Mouse (Mus musculus) spleen, postnatal 14 days (tissue): Measurements from ENCODE around the gene Ankrd17.
A peak's percentile ranks its signal among the peaks of the same experiment; 100 is the strongest.
"Not testable (repeated sequence)": the region's sequence is repeated elsewhere in the genome, so short reads cannot be mapped to it uniquely, and the experiment has no call there.

ENCODE experiments used
- DNase-seq, 2 experiments: peaks; one replicate each; pipeline ENCODE4 v3.0.0; 2021 to 2022; ENCODE audit warnings: low spot score in 2 of 2

Gene Ankrd17

GRCm38 (mm10) chr5:90338177-90339091 lies 27.9 kb downstream of the Ankrd17 start:
- DNase-seq, result no peak

GRCm38 (mm10) chr5:90332478-90332877 lies 33.9 kb downstream of the Ankrd17 start:
- no peak for DNase-seq

- DNase-seq, result no peak
Measured at GRCm38 (mm10) chr5:90331071-90331470, 35.3 kb downstream of the Ankrd17 start.

GRCm38 (mm10) chr5:90298396-90298795 lies 68.0 kb downstream of the Ankrd17 start:
- no peak for DNase-seq

- DNase-seq, result no peak
Measured at GRCm38 (mm10) chr5:90289887-90290286, 76.5 kb downstream of the Ankrd17 start.

- peak; percentile 8 to 38 for DNase-seq
Measured at GRCm38 (mm10) chr5:90286559-90286958, 79.8 kb downstream of the Ankrd17 start.

GRCm38 (mm10) chr5:90280061-90280460 lies 86.3 kb downstream of the Ankrd17 start:
- DNase-seq, result no peak

- no peak for DNase-seq
Measured at GRCm38 (mm10) chr5:90279418-90279817, 87.0 kb downstream of the Ankrd17 start.

- DNase-seq, result no peak
Measured at GRCm38 (mm10) chr5:90277443-90277842, 88.9 kb downstream of the Ankrd17 start.

GRCm38 (mm10) chr5:90274806-90275205 lies 91.6 kb downstream of the Ankrd17 start:
- no peak for DNase-seq

- DNase-seq, result not testable (repeated sequence)
Measured at GRCm38 (mm10) chr5:90262230-90262629, 104.1 kb downstream of the Ankrd17 start.

- no peak for DNase-seq
Measured at GRCm38 (mm10) chr5:90257023-90257422, 109.4 kb downstream of the Ankrd17 start.

- DNase-seq, result no peak
Measured at GRCm38 (mm10) chr5:90247503-90247902, 118.9 kb downstream of the Ankrd17 start.

- DNase-seq, result no peak
Measured at GRCm38 (mm10) chr5:90246987-90247386, 119.4 kb downstream of the Ankrd17 start.

- DNase-seq, result no peak
Measured at GRCm38 (mm10) chr5:90246567-90246966, 119.8 kb downstream of the Ankrd17 start.

- no peak for DNase-seq
Measured at GRCm38 (mm10) chr5:90245416-90245815, 121.0 kb downstream of the Ankrd17 start.

GRCm38 (mm10) chr5:90235217-90235616 lies 131.2 kb downstream of the Ankrd17 start:
- DNase-seq, result no peak

- DNase-seq, result no peak
Measured at GRCm38 (mm10) chr5:90233305-90233704, 133.1 kb downstream of the Ankrd17 start.

- DNase-seq, result no peak
Measured at GRCm38 (mm10) chr5:90229760-90230159, 136.6 kb downstream of the Ankrd17 start.

- DNase-seq, result no peak
Measured at GRCm38 (mm10) chr5:90226696-90227095, 139.7 kb downstream of the Ankrd17 start.

GRCm38 (mm10) chr5:90224730-90225129 lies 141.6 kb downstream of the Ankrd17 start:
- DNase-seq, result no peak

- DNase-seq, result peak; percentile 96 to 98
Measured at GRCm38 (mm10) chr5:90223534-90224381, 142.6 kb downstream of the Ankrd17 start, which contains the start of gene Cox18. Cox18 (minus strand) TSS chr5:90224001.
